Mouse (Mus musculus): ENCODE measurements around the gene Hspa1l. TPM values are rescaled to one million over a fixed set of nuclear protein-coding genes. Genes with fewer than 3 reads are reported as not detected.
A peak's percentile ranks its signal among the peaks of the same experiment; 100 is the strongest.
"Not testable (repeated sequence)": the region's sequence is repeated elsewhere in the genome, so short reads cannot be mapped to it uniquely, and the experiment has no call there.

Hspa1l gene
- 0.66 and 1.5 TPM in 2 replicates for polyA plus RNA-seq (2014; fragmentation: Nextera tagmentation; extraction: Ambion mirVana)

GRCm38 (mm10) chr17:34972069-34972749 lies at the start of gene Hspa1l, which contains the start of gene Hspa1a:
Hspa1l (plus strand) TSS chr17:34972703.
Hspa1a (minus strand) TSS chr17:34972156.
- H3K9ac ChIP-seq (ENCODE audit: low read depth, low read length): peak within 1 kb of the TSS; percentile 34; the same call in 1 of the 2 replicates
- not testable (repeated sequence) for H3K36me3 ChIP-seq (ENCODE audit: control insufficient read depth, insufficient read depth, low read length); H3K27ac ChIP-seq (ENCODE audit: low read depth, low read length); H3K9me3 ChIP-seq (ENCODE audit: control insufficient read depth, low read length); H3K4me1 ChIP-seq (replicated peaks; ENCODE audit: control insufficient read depth, insufficient read depth, low read length)
- WGBS: 2% methylated on average over 25 of the region's 33 CpGs
- DNase-seq (ENCODE audit: low spot score) (peak; percentile 71), ATAC-seq (replicated peaks; ENCODE audit: low FRiP score) (peak; percentile 94)
- peaks cover 40% of the 10 kb centered on the region for H3K27me3 ChIP-seq (replicated peaks; ENCODE audit: control insufficient read depth, insufficient read depth, low read length)
- peak within 1 kb of the TSS; percentile 44 for H3K4me3 ChIP-seq (ENCODE audit: low read depth, low read length)
- peak within 1 kb of the TSS; percentile 87 for H3K4me2 ChIP-seq

- Histone ChIP-seq H3K4me3 (ENCODE audit: low read depth, low read length) (no peak overlapping the region), H3K4me2 (no peak overlapping the region), H3K9ac (ENCODE audit: low read depth, low read length) (no peak overlapping the region), H3K27ac (ENCODE audit: low read depth, low read length) (no peak overlapping the region), H3K27me3 (replicated peaks; ENCODE audit: control insufficient read depth, insufficient read depth, low read length) (no peaks in the 10 kb centered on the region), H3K36me3 (ENCODE audit: control insufficient read depth, insufficient read depth, low read length) (no peaks in the 10 kb centered on the region), H3K9me3 (ENCODE audit: control insufficient read depth, low read length) (no peaks in the 10 kb centered on the region), H3K4me1 (replicated peaks; ENCODE audit: control insufficient read depth, insufficient read depth, low read length) (no peaks in the 10 kb centered on the region)
- ATAC-seq (replicated peaks; ENCODE audit: low FRiP score) (no peak), DNase-seq (ENCODE audit: low spot score) (no peak)
- WGBS: 42% methylated on average over 6 of the region's 6 CpGs
Observed at GRCm38 (mm10) chr17:34922939-34923338, 49.6 kb upstream of the Hspa1l start.

- no peak for DNase-seq (ENCODE audit: low spot score)
- Histone ChIP-seq H3K4me2 (no peak overlapping the region), H3K27ac (ENCODE audit: low read depth, low read length) (no peak overlapping the region), H3K4me3 (ENCODE audit: low read depth, low read length) (no peak overlapping the region), H3K36me3 (ENCODE audit: control insufficient read depth, insufficient read depth, low read length) (no peaks in the 10 kb centered on the region), H3K9ac (ENCODE audit: low read depth, low read length) (no peak overlapping the region), H3K27me3 (replicated peaks; ENCODE audit: control insufficient read depth, insufficient read depth, low read length) (no peaks in the 10 kb centered on the region), H3K9me3 (ENCODE audit: control insufficient read depth, low read length) (no peaks in the 10 kb centered on the region), H3K4me1 (replicated peaks; ENCODE audit: control insufficient read depth, insufficient read depth, low read length) (no peaks in the 10 kb centered on the region)
- ATAC-seq (replicated peaks; ENCODE audit: low FRiP score): no peak
- 70% methylated on average over 5 of the region's 5 CpGs for WGBS
Observed at GRCm38 (mm10) chr17:34924258-34924657, 48.2 kb upstream of the Hspa1l start.

GRCm38 (mm10) chr17:34927306-34928019 lies 45.0 kb upstream of the Hspa1l start:
- no peak for DNase-seq (ENCODE audit: low spot score)
- Histone ChIP-seq H3K27ac (ENCODE audit: low read depth, low read length) (no peak overlapping the region), H3K4me2 (no peak overlapping the region), H3K4me1 (replicated peaks; ENCODE audit: control insufficient read depth, insufficient read depth, low read length) (peaks cover 5% of the 10 kb centered on the region), H3K36me3 (ENCODE audit: control insufficient read depth, insufficient read depth, low read length) (no peaks in the 10 kb centered on the region; the same call in 1 of the 2 replicates), H3K27me3 (replicated peaks; ENCODE audit: control insufficient read depth, insufficient read depth, low read length) (no peaks in the 10 kb centered on the region), H3K4me3 (ENCODE audit: low read depth, low read length) (no peak overlapping the region), H3K9ac (ENCODE audit: low read depth, low read length) (no peak overlapping the region), H3K9me3 (ENCODE audit: control insufficient read depth, low read length) (no peaks in the 10 kb centered on the region)
- no peak for ATAC-seq (replicated peaks; ENCODE audit: low FRiP score)
- 80% methylated on average over 18 of the region's 18 CpGs for WGBS

- Histone ChIP-seq H3K36me3 (ENCODE audit: control insufficient read depth, insufficient read depth, low read length) (no peaks in the 10 kb centered on the region; the same call in 1 of the 2 replicates), H3K4me3 (ENCODE audit: low read depth, low read length) (no peak overlapping the region), H3K27me3 (replicated peaks; ENCODE audit: control insufficient read depth, insufficient read depth, low read length) (no peaks in the 10 kb centered on the region), H3K9me3 (ENCODE audit: control insufficient read depth, low read length) (no peaks in the 10 kb centered on the region), H3K27ac (ENCODE audit: low read depth, low read length) (no peak overlapping the region), H3K4me2 (no peak overlapping the region), H3K4me1 (replicated peaks; ENCODE audit: control insufficient read depth, insufficient read depth, low read length) (peaks cover 9% of the 10 kb centered on the region), H3K9ac (ENCODE audit: low read depth, low read length) (no peak overlapping the region)
- DNase-seq (ENCODE audit: low spot score) (no peak), ATAC-seq (replicated peaks; ENCODE audit: low FRiP score) (no peak)
- 40% methylated on average over 4 of the region's 4 CpGs for WGBS
Observed at GRCm38 (mm10) chr17:34928841-34929240, 43.7 kb upstream of the Hspa1l start.

- Histone ChIP-seq H3K4me2 (peak within 1 kb of the TSS; percentile 97), H3K4me1 (replicated peaks; ENCODE audit: control insufficient read depth, insufficient read depth, low read length) (peaks cover 15% of the 10 kb centered on the region), H3K4me3 (ENCODE audit: low read depth, low read length) (peak within 1 kb of the TSS; percentile 67), H3K9ac (ENCODE audit: low read depth, low read length) (peak within 1 kb of the TSS; percentile 82), H3K27me3 (replicated peaks; ENCODE audit: control insufficient read depth, insufficient read depth, low read length) (no peaks in the 10 kb centered on the region), H3K27ac (ENCODE audit: low read depth, low read length) (peak within 1 kb of the TSS; percentile 28; the same call in 1 of the 2 replicates), H3K36me3 (ENCODE audit: control insufficient read depth, insufficient read depth, low read length) (no peaks in the 10 kb centered on the region; the same call in 1 of the 2 replicates), H3K9me3 (ENCODE audit: control insufficient read depth, low read length) (no peaks in the 10 kb centered on the region)
- DNase-seq (ENCODE audit: low spot score) (peak; percentile 93), ATAC-seq (replicated peaks; ENCODE audit: low FRiP score) (peak; percentile 95)
- WGBS: under 1% methylated on average over 38 of the region's 38 CpGs
Observed at GRCm38 (mm10) chr17:34931061-34931734, 41.3 kb upstream of the Hspa1l start, which contains the start of gene Neu1. Neu1 (plus strand) TSS chr17:34931253.

- peak overlapping the region; percentile 97 for H3K4me2 ChIP-seq
- DNase-seq (ENCODE audit: low spot score) (no peak), ATAC-seq (replicated peaks; ENCODE audit: low FRiP score) (peak; percentile 19)
- no peak overlapping the region for H3K27ac ChIP-seq (ENCODE audit: low read depth, low read length)
- no peaks in the 10 kb centered on the region for H3K9me3 ChIP-seq (ENCODE audit: control insufficient read depth, low read length)
- H3K4me3 ChIP-seq (ENCODE audit: low read depth, low read length): peak overlapping the region; percentile 67
- no peaks in the 10 kb centered on the region for H3K27me3 ChIP-seq (replicated peaks; ENCODE audit: control insufficient read depth, insufficient read depth, low read length)
- WGBS: 7% methylated on average over 14 of the region's 14 CpGs
- peak overlapping the region; percentile 82 for H3K9ac ChIP-seq (ENCODE audit: low read depth, low read length)
- H3K4me1 ChIP-seq (replicated peaks; ENCODE audit: control insufficient read depth, insufficient read depth, low read length): peaks cover 15% of the 10 kb centered on the region
- no peaks in the 10 kb centered on the region; the same call in 1 of the 2 replicates for H3K36me3 ChIP-seq (ENCODE audit: control insufficient read depth, insufficient read depth, low read length)
Observed at GRCm38 (mm10) chr17:34931735-34932098, 40.8 kb upstream of the Hspa1l start.

- ATAC-seq (replicated peaks; ENCODE audit: low FRiP score): no peak
- DNase-seq (ENCODE audit: low spot score): no peak
- no peaks in the 10 kb centered on the region for H3K9me3 ChIP-seq (ENCODE audit: control insufficient read depth, low read length)
- H3K36me3 ChIP-seq (ENCODE audit: control insufficient read depth, insufficient read depth, low read length): no peaks in the 10 kb centered on the region; the same call in 1 of the 2 replicates
- H3K4me2 ChIP-seq: peak overlapping the region; percentile 97
- 73% methylated on average over 8 of the region's 8 CpGs for WGBS
- peak overlapping the region; percentile 82 for H3K9ac ChIP-seq (ENCODE audit: low read depth, low read length)
- no peaks in the 10 kb centered on the region for H3K27me3 ChIP-seq (replicated peaks; ENCODE audit: control insufficient read depth, insufficient read depth, low read length)
- peaks cover 15% of the 10 kb centered on the region for H3K4me1 ChIP-seq (replicated peaks; ENCODE audit: control insufficient read depth, insufficient read depth, low read length)
- no peak overlapping the region for H3K27ac ChIP-seq (ENCODE audit: low read depth, low read length)
- peak overlapping the region; percentile 67 for H3K4me3 ChIP-seq (ENCODE audit: low read depth, low read length)
Observed at GRCm38 (mm10) chr17:34932287-34932686, 40.2 kb upstream of the Hspa1l start.

Data from liver, embryonic 11.5 days (tissue).